Mouse (Mus musculus): ENCODE data around the gene Ptx4.

Ptx4 gene

DNA sequence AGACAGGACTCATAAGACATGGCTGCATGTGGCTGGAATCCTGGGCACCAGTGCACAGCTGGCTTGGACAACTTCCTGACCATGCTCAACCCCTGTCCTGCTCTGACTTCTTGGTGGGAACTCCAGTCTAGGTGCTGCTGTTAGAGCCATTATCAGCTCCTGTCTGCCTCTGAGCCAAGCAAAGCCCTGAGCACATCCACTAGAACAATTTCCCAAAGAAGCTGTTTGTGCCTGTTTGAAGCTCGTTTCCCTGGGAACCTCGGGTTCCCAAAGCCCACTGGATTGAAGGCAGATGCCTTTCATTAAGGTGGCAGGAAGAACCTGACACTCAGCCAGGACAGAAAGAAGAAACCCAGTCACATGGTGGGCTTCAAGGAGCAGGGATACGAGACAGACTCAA lies at the start of gene Ptx4:
Ptx4 (plus strand) TSS at position 355 of the 400 bp plus-strand sequence.
- no peak for DNase-seq

DNA sequence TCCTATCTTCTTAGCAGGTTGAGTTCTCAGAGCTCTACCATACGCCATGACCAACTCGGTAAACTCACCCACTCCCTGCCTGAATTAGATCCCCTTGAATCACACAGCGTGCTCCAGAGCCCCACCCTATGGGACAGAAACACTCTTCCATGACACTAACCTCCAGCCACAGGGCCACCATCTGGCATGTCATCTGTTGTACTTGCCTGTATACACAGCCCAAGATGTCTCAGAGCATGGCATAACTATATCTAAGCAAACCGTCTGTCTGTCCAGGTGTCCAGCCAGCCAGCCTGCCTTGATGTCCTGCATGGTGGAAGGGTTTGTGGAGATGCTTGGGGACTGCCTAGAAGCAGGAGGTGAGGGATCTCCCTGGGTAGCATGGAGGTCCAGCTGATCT lies 43.7 kb upstream of the Ptx4 start:
- no peak for DNase-seq

DNA sequence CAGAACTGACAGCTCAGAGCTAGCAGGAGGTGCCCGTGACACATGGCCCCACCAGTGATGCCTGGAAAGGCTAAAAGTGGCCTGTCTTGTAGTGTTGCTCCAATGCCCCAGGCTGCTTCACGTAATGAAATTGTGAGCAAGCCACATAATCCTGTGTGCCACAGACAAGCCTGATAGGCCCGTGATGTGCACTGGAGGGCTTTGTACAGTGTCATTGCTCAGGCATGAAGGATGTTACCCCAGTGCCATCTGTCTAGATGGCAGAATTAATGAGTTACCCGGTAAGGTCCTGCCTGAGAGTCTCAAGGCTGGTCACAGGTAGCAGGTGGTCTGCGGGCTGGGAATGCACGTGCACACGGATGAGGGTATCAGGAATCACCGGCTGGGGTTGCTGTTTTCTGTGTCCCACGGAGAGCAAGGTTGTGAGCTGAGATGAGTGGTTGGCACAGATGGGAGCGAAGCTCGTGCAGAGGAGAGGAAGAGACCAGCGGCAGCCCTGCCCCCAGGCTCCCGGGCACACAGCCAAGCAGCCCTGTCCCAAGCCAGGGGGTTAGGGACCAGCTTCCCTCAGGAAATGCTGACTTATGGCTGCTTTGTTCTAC lies 42.7 kb upstream of the Ptx4 start:
- DNase-seq, result no peak

DNA sequence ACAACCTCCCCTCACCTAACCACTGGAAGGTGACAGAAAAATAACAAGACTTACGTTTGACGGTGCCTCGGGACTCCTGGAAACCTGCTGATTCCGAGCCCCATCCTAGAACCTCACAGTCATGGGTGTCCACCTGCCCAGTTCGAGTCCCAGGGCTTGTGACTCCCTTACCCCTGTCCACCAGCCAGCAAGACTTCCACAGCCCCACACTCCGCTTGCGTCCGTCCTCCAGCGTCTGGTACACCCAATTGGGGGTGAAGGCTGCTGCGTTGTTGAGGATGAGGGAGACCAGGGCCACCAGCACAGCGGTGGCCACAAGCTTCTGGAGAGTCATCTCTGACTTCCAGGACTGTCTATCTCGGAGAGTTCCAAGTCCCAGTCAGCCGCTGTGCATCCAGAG lies 40.4 kb upstream of the Ptx4 start:
- no peak for DNase-seq

DNA sequence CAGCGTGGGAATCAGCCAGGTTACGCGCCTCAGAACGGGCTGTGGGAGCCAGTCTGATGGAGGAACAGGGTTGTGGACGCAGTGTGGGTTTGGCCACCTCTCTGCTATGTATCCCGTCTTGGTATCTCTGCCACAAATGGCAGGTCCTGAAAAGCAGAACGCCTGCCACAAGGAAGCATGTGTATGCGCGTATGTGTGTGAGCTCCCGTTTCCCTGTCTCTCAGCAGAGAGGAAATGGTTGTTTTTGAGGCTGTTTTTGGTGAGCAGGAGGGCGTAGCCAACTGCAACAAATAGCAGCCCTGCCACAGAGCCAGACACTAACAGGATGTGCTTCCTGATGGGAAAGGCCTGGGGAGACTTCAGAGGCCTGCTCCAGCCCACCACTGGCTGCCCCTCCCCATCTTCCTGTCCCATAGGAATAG lies 39.6 kb upstream of the Ptx4 start:
- no peak for DNase-seq

DNA sequence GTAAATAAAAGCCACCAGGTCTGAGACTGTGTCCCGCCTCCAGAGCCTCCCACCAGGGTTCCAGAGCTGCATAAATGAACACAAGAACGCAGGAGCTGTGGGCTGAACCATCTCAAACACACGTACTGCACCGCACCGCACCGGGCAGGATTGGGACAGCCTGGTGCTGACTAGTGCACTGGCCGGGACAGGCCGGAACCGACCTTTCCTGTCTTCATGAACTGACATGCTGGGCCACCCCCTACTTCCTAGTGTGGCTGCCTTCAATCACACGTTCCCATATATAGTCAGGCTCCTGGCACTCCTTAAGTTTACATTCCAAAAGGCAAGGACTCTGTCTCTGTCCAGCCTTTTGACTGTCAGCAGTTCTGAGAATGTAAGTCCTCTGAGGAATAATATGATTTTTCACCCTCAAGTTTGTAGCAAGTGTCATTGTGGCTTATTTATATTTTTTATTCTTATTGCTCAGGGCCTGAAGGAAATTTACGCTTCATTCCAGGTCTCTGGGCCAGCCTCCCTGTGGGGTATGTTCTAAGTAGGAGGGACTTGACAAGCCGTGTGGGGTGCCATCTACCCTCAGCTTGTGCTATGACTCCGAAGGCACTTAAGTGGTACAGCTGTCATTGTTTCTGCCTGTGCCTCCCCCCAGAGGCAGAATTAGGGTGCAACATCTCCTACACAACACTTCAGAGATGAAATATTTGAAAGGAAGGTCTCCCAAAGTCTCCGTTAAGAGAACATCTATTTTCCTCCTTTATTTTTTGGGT lies 38.3 kb upstream of the Ptx4 start:
- no peak for DNase-seq

DNA sequence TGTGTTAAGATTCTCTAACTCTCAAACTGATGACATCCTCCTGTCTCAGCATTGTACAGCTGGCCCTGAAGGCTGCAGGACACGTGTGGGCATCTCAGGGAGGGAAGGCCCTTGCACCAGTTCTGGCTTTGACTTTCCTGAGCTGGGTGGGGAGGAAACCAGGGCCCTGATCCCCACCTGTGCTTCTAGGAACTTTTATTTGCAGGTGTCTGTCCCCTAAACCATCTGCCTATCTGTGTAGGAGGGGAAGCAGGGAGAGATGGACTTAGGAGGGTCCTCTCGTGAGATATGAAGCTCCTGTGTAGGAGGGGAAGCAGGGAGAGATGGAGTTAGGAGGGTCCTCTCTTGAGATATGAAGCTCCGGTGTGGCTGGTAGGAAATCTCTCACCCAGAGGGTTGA lies 37.7 kb upstream of the Ptx4 start:
- no peak for DNase-seq

DNA sequence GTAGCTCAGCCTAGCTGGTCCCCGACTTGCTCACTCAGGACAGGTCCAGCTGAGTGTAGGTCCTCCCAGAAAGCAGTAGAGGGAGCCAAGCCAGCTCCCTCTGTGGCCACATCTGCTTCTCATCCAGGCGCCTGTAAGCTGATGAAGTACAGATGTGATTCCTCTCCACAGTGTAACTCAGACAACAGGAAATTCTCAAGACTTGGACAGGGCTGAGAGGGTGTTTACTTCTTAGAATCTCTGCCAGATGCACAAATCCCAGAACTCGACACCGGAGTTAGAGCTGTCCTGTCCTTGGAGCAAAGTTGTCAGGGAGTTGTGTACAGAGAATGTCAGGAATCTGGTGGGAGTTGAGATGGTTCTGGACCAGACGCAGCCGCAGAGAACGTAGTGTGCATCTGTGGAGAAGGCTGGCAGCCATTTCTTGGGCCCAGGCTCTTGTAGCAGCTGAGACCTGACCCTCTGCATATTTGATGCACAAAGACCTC lies 37.1 kb upstream of the Ptx4 start, which contains the start of gene Tmem204:
Tmem204 (minus strand) TSS at position 148 of the 488 bp plus-strand sequence.
- no peak for DNase-seq

DNA sequence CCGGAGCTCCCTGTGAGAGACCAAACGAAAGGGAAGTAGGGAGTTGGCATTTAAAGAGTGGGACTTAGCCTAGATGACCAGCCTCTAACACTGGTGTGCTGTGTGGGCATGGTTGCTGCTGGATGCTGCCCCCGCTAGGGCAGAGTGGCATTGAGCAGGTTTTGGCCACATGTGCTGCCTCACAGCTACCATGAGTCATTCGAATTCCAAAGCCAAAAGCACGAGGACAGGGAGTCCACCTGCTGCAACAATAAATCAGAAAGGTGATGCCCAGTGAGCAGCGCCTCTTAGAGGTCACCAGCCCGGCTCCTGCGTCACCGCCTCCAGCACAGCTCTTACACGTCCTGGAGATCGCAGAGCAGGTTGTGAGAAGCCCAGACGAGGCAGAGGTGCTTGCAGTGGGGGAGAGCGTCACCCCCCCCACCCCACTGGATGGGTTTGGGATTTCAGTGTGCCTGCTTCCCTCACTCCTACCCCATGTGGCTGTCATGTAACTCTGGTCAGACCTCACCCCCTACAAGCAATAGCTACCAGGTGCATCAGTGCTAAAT lies 35.6 kb upstream of the Ptx4 start:
- no peak for DNase-seq

DNA sequence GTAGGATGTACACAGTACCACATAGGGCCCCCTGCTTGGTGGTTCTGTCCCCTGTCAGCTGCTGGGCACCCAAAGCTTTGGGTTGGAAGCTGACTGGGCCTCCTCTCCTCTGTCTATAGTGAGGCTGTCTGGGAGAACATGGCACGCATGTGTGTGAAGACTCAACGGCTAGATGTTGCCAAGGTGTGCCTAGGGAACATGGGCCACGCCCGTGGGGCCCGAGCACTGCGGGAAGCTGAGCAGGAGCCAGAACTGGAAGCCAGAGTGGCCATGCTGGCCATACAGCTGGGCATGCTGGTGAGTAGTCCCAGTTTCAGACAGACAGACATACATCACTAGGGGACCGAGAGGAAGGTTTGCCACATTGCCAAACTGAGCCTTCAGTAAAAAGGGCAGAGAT lies 33.8 kb upstream of the Ptx4 start:
- DNase-seq, result no peak

DNA sequence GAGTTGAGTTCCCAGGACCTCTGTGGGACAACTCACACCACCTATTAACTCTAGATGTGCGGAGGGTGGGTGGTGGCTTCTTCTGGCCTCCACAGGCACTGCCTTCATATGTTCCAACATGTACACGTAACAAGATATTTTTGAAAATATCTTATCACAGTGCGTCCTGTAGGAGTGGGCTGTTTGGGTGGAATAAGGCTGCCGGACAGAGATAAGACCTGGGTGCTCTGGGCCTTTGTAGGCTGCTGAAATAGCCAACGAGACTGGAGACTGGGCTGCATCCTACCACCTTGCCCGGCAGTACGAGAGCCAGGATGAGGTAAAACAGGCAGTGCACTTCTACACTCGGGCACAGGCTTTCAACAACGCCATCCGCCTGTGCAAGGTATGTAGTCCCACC lies 31.4 kb upstream of the Ptx4 start:
- no peak for DNase-seq

DNA sequence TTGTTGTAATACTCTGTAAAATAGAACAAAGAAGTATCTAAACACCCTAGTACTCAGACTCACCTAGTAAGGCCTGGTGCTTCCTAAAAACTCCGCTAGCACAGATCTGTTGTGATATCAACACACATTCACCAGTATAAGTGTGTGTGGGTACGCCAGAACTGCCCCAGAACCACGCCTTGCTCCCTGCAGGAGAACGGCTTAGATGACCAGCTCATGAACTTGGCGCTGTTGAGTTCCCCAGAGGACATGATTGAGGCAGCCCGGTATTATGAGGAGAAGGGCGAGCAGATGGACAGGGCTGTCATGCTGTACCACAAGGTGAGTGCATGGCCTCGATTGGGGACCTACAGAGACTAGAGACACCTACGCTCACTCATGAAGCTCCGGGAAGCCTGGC lies 30.1 kb upstream of the Ptx4 start:
- DNase-seq, result no peak

DNA sequence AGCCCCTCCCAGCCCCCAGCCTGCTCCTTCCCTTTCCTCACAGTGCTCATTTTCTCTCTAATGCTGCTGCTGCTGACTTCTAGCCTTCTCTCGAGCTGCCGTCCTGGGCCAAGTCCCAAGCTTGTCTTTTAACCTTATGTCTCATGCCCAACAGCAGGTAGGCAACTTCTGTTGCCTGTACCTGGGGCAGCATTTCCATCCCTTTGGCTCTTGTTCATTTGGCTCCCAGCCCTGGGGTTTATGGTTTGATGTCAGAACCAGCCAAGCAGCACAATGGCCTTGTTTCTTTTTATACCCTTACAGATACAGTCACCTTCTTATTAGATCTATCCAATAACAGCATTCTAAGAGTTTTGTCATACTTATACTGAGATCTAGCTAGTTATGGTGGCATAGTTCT lies 24.3 kb upstream of the Ptx4 start:
- DNase-seq, result no peak

DNA sequence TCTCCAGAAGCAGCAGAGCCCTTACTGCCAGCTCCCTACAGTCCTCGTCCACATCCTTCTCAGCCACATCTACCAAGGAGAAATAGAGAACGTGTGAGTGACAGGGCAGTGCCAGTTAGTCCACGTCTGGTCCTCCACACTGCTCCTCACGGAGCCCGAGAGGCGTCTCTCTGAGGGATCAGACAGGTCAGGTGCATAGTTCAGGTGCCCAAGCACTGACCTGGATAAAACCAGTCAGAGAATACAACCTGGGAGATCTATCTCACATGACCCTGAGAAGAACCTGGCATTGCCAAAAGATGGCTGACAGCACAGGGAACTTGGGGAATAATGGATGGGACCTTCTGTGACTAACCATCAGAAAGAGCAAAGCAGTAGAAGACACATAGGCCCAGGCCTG lies 20.5 kb upstream of the Ptx4 start:
- DNase-seq, result no peak

DNA sequence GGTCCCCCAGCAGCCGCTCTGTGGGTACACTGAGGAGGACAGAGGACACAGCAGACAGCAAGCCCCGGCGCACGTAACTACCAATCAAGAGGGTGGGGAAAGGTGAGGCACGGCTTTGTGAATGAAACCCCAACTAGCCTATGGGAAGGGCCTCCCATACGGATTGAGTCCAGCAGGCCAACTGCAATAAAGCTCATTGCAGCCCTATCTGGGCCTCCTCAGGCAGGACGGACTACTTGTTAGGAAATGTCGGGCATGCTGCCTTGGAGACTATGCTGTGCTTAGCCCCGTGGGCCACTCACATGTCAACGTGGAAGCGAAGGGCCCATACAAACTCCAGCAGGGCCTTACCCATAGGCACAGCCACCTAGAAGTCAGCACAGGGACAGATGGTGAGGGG lies 19.2 kb upstream of the Ptx4 start:
- DNase-seq, result no peak

DNA sequence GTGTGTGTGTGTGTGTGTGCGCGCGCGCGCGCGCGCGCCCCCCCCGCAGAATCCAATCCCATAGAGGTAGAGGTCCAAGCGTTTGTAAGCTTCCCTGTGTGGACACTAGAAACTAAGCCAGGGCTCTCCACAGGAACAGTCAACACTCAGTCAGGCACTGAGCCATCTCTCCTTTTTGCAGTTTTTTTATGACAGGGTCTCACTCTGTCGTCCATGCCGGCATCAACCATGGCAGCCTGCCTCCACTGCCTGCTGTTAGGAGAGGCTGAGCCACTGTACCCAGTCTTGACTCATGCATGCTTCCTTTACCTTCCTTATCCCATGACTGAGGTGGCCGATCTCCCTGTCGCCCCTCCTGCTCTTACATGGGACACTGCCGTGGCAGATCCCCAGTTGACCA lies 12.8 kb upstream of the Ptx4 start:
- no peak for DNase-seq

DNA sequence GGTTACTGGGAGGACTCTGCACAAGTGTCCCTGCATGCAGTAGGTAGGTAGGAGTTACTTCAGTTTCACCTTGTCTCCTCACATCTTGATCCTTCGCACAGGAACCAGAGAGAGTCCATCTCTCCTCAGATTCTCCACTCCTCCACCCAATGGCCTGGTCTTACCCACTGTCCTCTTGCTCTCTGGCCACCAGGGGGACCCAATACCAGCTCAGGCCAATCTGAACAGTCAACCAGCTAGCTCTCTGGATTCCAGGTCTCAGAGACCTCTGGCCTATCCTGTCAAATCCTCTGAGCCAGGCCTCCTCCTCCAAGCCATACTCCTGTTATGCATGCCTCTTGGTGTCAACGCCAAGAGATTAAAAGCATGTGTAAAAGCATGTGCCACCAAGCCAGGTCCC lies 11.0 kb upstream of the Ptx4 start:
- DNase-seq, result no peak

DNA sequence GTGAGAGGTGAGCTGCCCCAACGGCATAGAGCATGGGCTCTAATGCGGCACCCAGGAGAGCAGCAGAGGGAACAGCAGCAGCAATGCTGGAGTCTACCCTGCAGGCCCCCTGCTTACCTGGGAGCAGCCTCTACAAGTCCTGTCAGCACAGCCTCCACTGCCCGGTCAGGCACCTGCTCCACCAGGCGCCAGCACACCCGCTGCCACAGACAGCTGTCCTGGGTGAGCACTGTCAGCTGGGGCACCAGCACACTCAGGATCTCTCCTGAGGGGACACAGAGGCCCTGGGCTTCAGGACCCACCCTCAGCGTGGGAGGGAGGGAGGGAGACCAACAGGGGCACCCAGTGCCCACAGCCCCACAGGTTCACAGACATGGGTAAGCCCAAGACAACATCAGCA lies 10.0 kb upstream of the Ptx4 start:
- DNase-seq, result no peak

DNA sequence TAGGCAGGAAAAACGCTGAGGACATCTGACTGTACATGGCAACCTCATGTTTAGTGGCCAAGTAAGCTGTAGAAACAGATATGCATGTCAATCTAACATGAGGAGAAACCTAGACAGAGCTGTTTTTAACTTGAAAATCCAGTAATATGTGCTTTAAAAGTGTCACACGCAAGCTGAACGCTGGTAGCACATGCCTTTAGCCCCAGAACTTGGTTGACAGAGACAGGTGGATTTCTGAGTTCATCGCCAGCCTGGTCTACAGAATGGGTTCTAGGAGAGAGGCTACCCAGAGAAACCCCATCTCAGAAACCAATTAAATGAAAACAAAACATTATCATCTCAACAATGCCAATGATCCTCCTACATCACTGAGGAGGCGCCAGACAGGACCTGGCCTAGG lies 9.3 kb upstream of the Ptx4 start:
- DNase-seq, result no peak

DNA sequence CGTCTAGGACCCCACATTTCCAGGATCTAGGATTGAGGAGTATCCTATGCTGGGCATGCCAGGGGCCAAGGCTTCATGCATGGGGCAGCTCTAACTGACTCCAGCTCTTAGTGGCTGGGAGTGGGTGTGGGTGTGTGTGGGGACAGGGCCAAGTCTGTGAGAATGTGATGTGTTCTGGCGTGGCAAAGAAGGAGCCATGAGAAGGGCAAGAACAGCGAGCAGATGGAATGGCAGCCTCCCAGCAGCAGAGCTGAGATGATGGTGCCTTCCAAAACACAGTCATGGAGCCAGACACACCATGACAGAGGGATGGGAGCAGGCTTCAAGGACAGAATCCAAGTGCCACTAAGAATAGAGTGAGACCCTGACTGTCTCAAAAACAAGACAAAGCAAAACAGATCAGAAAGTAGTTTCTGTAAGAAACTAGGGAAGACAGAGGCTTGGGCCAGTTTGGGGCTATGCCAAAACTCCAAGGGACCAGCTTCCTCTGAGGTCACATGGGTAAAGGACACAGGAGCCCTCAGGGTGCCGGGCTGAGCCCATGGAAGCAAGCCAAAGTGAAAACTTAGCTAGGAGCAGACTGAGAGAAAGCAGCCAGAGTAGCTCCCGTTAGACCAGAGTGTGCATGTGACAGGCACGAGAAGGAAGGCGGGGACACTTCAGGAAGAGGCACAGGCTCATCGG lies 8.7 kb upstream of the Ptx4 start:
- no peak for DNase-seq

DNA sequence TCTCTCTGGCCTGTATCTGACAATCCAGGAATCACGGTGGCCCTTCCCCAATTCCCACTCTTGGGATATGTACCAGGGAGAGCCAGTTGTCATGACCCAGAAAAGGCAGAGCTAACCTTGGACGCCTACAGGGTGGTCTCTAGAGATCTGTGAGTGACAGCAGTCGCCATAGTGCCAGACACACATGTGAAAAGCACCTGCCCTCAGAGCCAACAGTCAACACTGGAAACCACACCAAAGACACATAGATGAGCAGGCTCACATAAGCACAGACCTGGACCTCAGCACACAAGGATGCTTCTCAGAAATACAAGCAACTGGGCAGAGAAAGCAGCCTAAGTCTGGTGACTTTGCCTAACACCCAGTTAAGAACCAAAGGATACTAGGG lies 8.1 kb upstream of the Ptx4 start:
- DNase-seq, result no peak

DNA sequence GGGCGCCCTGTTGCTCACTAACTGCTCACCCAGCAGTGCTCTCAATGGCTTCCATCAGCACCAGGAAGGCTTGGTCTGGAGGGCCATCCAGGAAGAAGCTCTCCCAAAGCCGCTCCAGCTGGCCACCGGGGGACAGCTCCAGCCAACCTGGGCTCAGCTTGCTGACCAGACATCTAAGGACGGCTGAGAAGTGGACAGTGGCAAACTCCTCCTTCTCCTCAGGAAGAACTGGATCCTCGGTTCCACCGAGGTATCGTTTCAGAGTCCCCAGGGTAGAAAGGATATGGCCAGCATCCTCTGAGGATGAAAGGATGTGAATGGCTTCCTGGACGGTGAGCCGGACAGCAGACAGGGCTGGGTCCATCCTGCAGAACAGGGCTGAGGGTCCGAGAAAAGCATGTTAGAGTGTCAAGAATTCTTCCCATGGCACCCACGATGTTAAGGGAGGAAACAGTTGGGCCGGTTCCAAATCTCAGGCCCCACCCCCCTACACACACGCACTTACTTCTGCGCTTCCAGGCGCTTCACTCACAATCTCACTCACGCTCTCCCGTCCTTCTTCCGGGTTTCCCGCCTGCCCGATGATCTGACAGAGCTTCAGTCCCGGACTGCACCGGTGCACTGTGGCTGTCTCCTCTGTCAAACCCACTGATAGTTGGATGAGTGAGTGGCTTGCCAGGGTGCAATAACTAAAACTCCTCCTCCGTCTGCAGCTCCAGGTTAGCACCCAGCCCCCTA lies 5.5 kb upstream of the Ptx4 start:
- no peak for DNase-seq
